Mouse (Mus musculus) bone marrow macrophage, adult 2 months (primary cell): ENCODE data around the gene Inpp5b. TPM values are rescaled to one million over a fixed set of nuclear protein-coding genes. Genes with fewer than 3 reads are reported as not detected.
"Not testable (repeated sequence)": the region's sequence is repeated elsewhere in the genome, so short reads cannot be mapped to it uniquely, and the experiment has no call there.

Source experiments
- H3K27ac ChIP-seq: 2 replicates; pipeline ENCODE4 v1.5.1; 2012; ENCODE audit warnings: low read depth, low read length; ENCODE audit not compliant: insufficient read depth
- H3K4me1 ChIP-seq: 2 replicates; pipeline ENCODE4 v1.6.1; 2012; ENCODE audit warnings: low read length; ENCODE audit not compliant: control insufficient read depth, insufficient read depth
- H3K4me3 ChIP-seq: 2 replicates; pipeline ENCODE4 v1.5.1; 2012; ENCODE audit warnings: mild to moderate bottlenecking, low read length, moderate library complexity; ENCODE audit not compliant: insufficient read depth
- CTCF ChIP-seq: IDR thresholded peaks from 2 replicates; pipeline ENCODE4 v1.5.1; 2012; ENCODE audit warnings: low read depth, mild to moderate bottlenecking, low read length, moderate library complexity
- POLR2A ChIP-seq: IDR thresholded peaks from 2 replicates; pipeline ENCODE4 v1.6.1; 2012; ENCODE audit warnings: mild to moderate bottlenecking, low read depth, low read length, borderline replicate concordance
- polyA plus RNA-seq: library from polyadenylated mRNA; stranded (reverse); fragments of >200 nt; gene quantifications from 2 replicates; pipeline ENCODE4 v1.2.4, GENCODE M21; 2012; ENCODE audit not compliant: missing spikeins, insufficient read depth, insufficient read length

Gene Inpp5b
- polyA plus RNA-seq, 1 experiment = 33.8 TPM

GRCm38 (mm10) chr4:124710776-124711291, 30.8 kb upstream of the Inpp5b start:
- H3K4me1 ChIP-seq = peaks cover 40% of the 10 kb centered on the region
- H3K4me3 ChIP-seq = 0 out of 2 replicates have a peak overlapping the region, but pooled peaks have one; percentile 55
- H3K27ac ChIP-seq = peak overlapping the region; percentile 93
- TF ChIP-seq POLR2A (no peak), CTCF (no peak)

GRCm38 (mm10) chr4:124712618-124713017, 29.0 kb upstream of the Inpp5b start:
- H3K4me3 ChIP-seq = no peak overlapping the region
- peaks cover 30% of the 10 kb centered on the region for H3K4me1 ChIP-seq
- TF ChIP-seq POLR2A (no peak), CTCF (no peak)
- H3K27ac ChIP-seq = no peak overlapping the region

- Histone ChIP-seq H3K27ac (peak overlapping the region; percentile 6; the same call in 1 of the 2 replicates), H3K4me1 (peaks cover 28% of the 10 kb centered on the region)
- not testable (repeated sequence) for H3K4me3 ChIP-seq
These were observed 27.8 kb upstream of the Inpp5b start for GRCm38 (mm10) chr4:124713850-124714249.

GRCm38 (mm10) chr4:124714545-124715481, 26.8 kb upstream of the Inpp5b start, which contains the start of gene Sf3a3:
Gene Sf3a3 (plus strand): TSS chr4:124714776.
- Histone ChIP-seq H3K27ac (peak within 1 kb of the TSS; percentile 66), H3K4me1 (peaks cover 22% of the 10 kb centered on the region), H3K4me3 (peak within 1 kb of the TSS; percentile 87)
- TF ChIP-seq POLR2A (no peak), CTCF (peak; percentile 44)

- H3K27ac ChIP-seq = no peak overlapping the region
- H3K4me1 ChIP-seq = peaks cover 8% of the 10 kb centered on the region
- no peak overlapping the region for H3K4me3 ChIP-seq
- TF ChIP-seq CTCF (no peak), POLR2A (no peak)
These were observed 22.5 kb upstream of the Inpp5b start for GRCm38 (mm10) chr4:124719101-124719500.

GRCm38 (mm10) chr4:124726121-124726520, 15.5 kb upstream of the Inpp5b start:
- Histone ChIP-seq H3K4me1 (no peaks in the 10 kb centered on the region), H3K4me3 (no peak overlapping the region), H3K27ac (no peak overlapping the region)
- TF ChIP-seq POLR2A (no peak), CTCF (no peak)

GRCm38 (mm10) chr4:124736952-124737351, 4.7 kb upstream of the Inpp5b start:
- TF ChIP-seq CTCF (no peak), POLR2A (no peak)
- H3K4me1 ChIP-seq = peaks cover 28% of the 10 kb centered on the region
- no peak overlapping the region for H3K27ac ChIP-seq
- H3K4me3 ChIP-seq = no peak overlapping the region

GRCm38 (mm10) chr4:124737486-124737885, 4.2 kb upstream of the Inpp5b start:
- TF ChIP-seq POLR2A = no peak
- TF ChIP-seq CTCF = no peak
- no peak overlapping the region; the same call in 1 of the 2 replicates for H3K27ac ChIP-seq
- H3K4me1 ChIP-seq = peaks cover 31% of the 10 kb centered on the region
- H3K4me3 ChIP-seq = no peak overlapping the region

- Histone ChIP-seq H3K27ac (peak overlapping the region; percentile 70), H3K4me3 (no peak overlapping the region), H3K4me1 (peaks cover 32% of the 10 kb centered on the region)
- no peak for TF ChIP-seq POLR2A
- TF ChIP-seq CTCF = no peak
These were observed 3.6 kb upstream of the Inpp5b start for GRCm38 (mm10) chr4:124738013-124738412.

- TF ChIP-seq CTCF = no peak
- Histone ChIP-seq H3K4me3 (no peak overlapping the region), H3K27ac (peak overlapping the region; percentile 70), H3K4me1 (peaks cover 32% of the 10 kb centered on the region)
These were observed 2.9 kb upstream of the Inpp5b start for GRCm38 (mm10) chr4:124738783-124739182.
